ENCODE assay signal across 18 mouse cellular contexts in the genomic region with DNA sequence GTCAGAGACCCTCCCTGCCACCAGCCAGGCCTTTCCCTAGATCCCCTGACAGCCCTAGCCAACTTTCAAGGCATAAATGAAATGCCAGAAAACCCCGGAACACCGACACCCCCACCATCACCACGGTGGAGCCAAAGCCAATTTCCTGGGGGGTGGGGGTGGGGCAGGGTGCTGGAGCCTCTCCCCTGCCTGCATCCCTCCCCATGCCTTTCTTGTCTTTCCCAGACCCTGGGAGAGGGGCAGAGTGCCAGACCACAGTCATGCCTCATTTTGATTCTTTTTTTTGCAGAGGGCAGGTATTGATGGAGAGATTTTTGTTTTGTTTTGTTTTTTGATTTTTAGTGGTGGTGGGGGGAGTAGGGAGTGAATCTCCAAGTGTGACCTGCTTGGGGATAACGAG. TPM values are rescaled to one million over a fixed set of nuclear protein-coding genes. Genes with fewer than 3 reads are reported as not detected.
DNase-seq lines count a peak whose midpoint lies in the region; ATAC-seq and TF ChIP-seq lines count a peak whose summit lies in the region.
"Had no signal": no experiment of that assay in that cellular context is flagged by ENCODE, and none has a peak within 500 bp of the region (broad histone marks: within the 10 kb centered on the region; RNA-seq: fewer than 3 reads in every experiment).

No protein-coding gene starts in this region.

- H3K4me1 ChIP-seq in hindbrain, embryonic 13.5 days (replicated peaks): peaks cover 20% of the 10 kb centered on the region
- no peaks in the 10 kb centered on the region for H3K4me1 ChIP-seq in hindbrain, embryonic 11.5 days (replicated peaks; ENCODE audit: control insufficient read depth, insufficient read depth, low read length)
- H3K4me1 ChIP-seq in lung, embryonic 14.5 days (ENCODE audit: insufficient read depth): peaks cover 11% of the 10 kb centered on the region; the same call in 1 of the 2 replicates
- peaks cover 15% of the 10 kb centered on the region for H3K4me1 ChIP-seq in intestine, embryonic 15.5 days (replicated peaks)
- 0 out of 2 replicates have a peak, but pooled peaks cover 3% of the 10 kb centered on the region for H3K4me1 ChIP-seq in liver, embryonic 12.5 days

- peaks cover 9% of the 10 kb centered on the region; the same call in 1 of the 2 replicates for H3K27me3 ChIP-seq in hindbrain, embryonic 13.5 days
- no peaks in the 10 kb centered on the region for H3K27me3 ChIP-seq in hindbrain, embryonic 11.5 days (ENCODE audit: control insufficient read depth, insufficient read depth, low read length)
- 0 out of 2 replicates have a peak, but pooled peaks cover 3% of the 10 kb centered on the region for H3K27me3 ChIP-seq in lung, embryonic 14.5 days (ENCODE audit: insufficient read depth, low read length)
- H3K27me3 ChIP-seq in intestine, embryonic 15.5 days (replicated peaks): 0 out of 2 replicates have a peak, but pooled peaks cover 3% of the 10 kb centered on the region
- peaks cover 77% of the 10 kb centered on the region for H3K27me3 ChIP-seq in liver, embryonic 12.5 days (replicated peaks)
- H3K27me3 ChIP-seq: kidney, embryonic 15.5 days had no signal

- ATAC-seq in hindbrain, embryonic 13.5 days (ENCODE audit: low FRiP score): no peak
- ATAC-seq in hindbrain, embryonic 11.5 days (ENCODE audit: low FRiP score): no peak
- no peak for ATAC-seq in lung, embryonic 14.5 days (ENCODE audit: insufficient read depth)
- ATAC-seq in intestine, embryonic 15.5 days: no peak
- ATAC-seq in CD4-positive, CD25-positive, alpha-beta regulatory T cell, adult 4 months: no peak
- no peak for ATAC-seq in liver, embryonic 12.5 days
- ATAC-seq: inflammation-experienced regulatory T-cells, adult 6 months; liver, postnatal 0 days had no signal

- TF ChIP-seq CTCF in lung, embryonic 14.5 days (IDR thresholded peaks at IDR 0.05; ENCODE audit: low read depth): no peak

- no peaks in the 10 kb centered on the region for H3K36me3 ChIP-seq in hindbrain, embryonic 13.5 days
- no peaks in the 10 kb centered on the region for H3K36me3 ChIP-seq in hindbrain, embryonic 11.5 days (ENCODE audit: control insufficient read depth, insufficient read depth, low read length)
- H3K36me3 ChIP-seq in lung, embryonic 14.5 days (ENCODE audit: insufficient read depth): no peaks in the 10 kb centered on the region
- no peaks in the 10 kb centered on the region for H3K36me3 ChIP-seq in intestine, embryonic 15.5 days
- H3K36me3 ChIP-seq in liver, embryonic 12.5 days: no peaks in the 10 kb centered on the region
- H3K36me3 ChIP-seq: forebrain, embryonic 10.5 days; kidney, embryonic 15.5 days had no signal

- 36% methylated on average over 4 of the region's 4 CpGs for WGBS in hindbrain, embryonic 13.5 days
- WGBS in hindbrain, embryonic 11.5 days: 45% methylated on average over 4 of the region's 4 CpGs
- 22% methylated on average over 4 of the region's 4 CpGs for WGBS in lung, embryonic 14.5 days
- 40% methylated on average over 4 of the region's 4 CpGs for WGBS in intestine, embryonic 15.5 days
- WGBS in liver, embryonic 12.5 days (ENCODE audit: insufficient replicate concordance): 9% methylated on average over 4 of the region's 4 CpGs

- H3K4me2 ChIP-seq in hindbrain, embryonic 13.5 days: no peak overlapping the region
- H3K4me2 ChIP-seq in hindbrain, embryonic 11.5 days (replicated peaks; ENCODE audit: low read depth, low read length): no peak overlapping the region
- H3K4me2 ChIP-seq in lung, embryonic 14.5 days: peak overlapping the region; percentile 51
- H3K4me2 ChIP-seq in intestine, embryonic 15.5 days (replicated peaks): peak overlapping the region; percentile 59; the same call in 1 of the 2 replicates
- H3K4me2 ChIP-seq in liver, embryonic 12.5 days: no peak overlapping the region

- H3K9ac ChIP-seq in hindbrain, embryonic 13.5 days: 0 out of 2 replicates have a peak overlapping the region, but pooled peaks have one; percentile 16
- no peak overlapping the region for H3K9ac ChIP-seq in hindbrain, embryonic 11.5 days (ENCODE audit: low read depth, low read length)
- H3K9ac ChIP-seq in lung, embryonic 14.5 days: no peak overlapping the region
- H3K9ac ChIP-seq in intestine, embryonic 15.5 days: no peak overlapping the region
- H3K9ac ChIP-seq in liver, embryonic 12.5 days: no peak overlapping the region
- H3K9ac ChIP-seq: liver, postnatal 0 days had no signal

- DNase-seq in hindbrain, embryonic 11.5 days (ENCODE audit: low spot score): no peak
- no peak for DNase-seq in lung, embryonic 14.5 days
- DNase-seq in lung, postnatal 10 days: no peak
- peak; percentile 22 for DNase-seq in NIH3T3 (ENCODE audit: low read depth)
- DNase-seq: adrenal gland, adult 2 months; cerebellum, adult 8-10 months; gastrocnemius, adult 2 months; heart, postnatal 14 days; liver; liver, postnatal 0 days; thymus, postnatal 25 days had no signal

- H3K9me3 ChIP-seq in hindbrain, embryonic 13.5 days: no peaks in the 10 kb centered on the region
- no peaks in the 10 kb centered on the region for H3K9me3 ChIP-seq in hindbrain, embryonic 11.5 days (ENCODE audit: control insufficient read depth, low read length)
- H3K9me3 ChIP-seq in lung, embryonic 14.5 days (ENCODE audit: low read depth, low read length): no peaks in the 10 kb centered on the region
- H3K9me3 ChIP-seq in intestine, embryonic 15.5 days: no peaks in the 10 kb centered on the region
- H3K9me3 ChIP-seq in liver, embryonic 12.5 days (replicated peaks): no peaks in the 10 kb centered on the region
- H3K9me3 ChIP-seq: forebrain, embryonic 10.5 days; kidney, embryonic 15.5 days had no signal

- H3K4me3 ChIP-seq in hindbrain, embryonic 13.5 days: no peak overlapping the region
- no peak overlapping the region for H3K4me3 ChIP-seq in hindbrain, embryonic 11.5 days (ENCODE audit: low read depth, low read length)
- no peak overlapping the region for H3K4me3 ChIP-seq in lung, embryonic 14.5 days (ENCODE audit: low read depth, low read length)
- no peak overlapping the region for H3K4me3 ChIP-seq in intestine, embryonic 15.5 days (replicated peaks)
- no peak overlapping the region for H3K4me3 ChIP-seq in liver, embryonic 12.5 days

- H3K27ac ChIP-seq in hindbrain, embryonic 13.5 days: peak overlapping the region; percentile 49; the same call in 1 of the 2 replicates
- H3K27ac ChIP-seq in hindbrain, embryonic 11.5 days (ENCODE audit: low read depth, low read length): no peak overlapping the region
- peak overlapping the region; percentile 81 for H3K27ac ChIP-seq in lung, embryonic 14.5 days (ENCODE audit: low read depth)
- H3K27ac ChIP-seq in intestine, embryonic 15.5 days: peak overlapping the region; percentile 66; the same call in 1 of the 2 replicates
- no peak overlapping the region for H3K27ac ChIP-seq in liver, embryonic 12.5 days
- H3K27ac ChIP-seq: gastrocnemius, adult 2 months had no signal

RNA-seq across cellular contexts. Expression of a gene that starts 23.7 kb away (rescaled TPM):
- polyA plus RNA-seq in hindbrain, embryonic 13.5 days (2015; fragmentation: Nextera tagmentation; extraction: Ambion mirVana): 41.4 and 45.5 TPM in 2 replicates
- polyA plus RNA-seq in hindbrain, embryonic 11.5 days (2014; fragmentation: Nextera tagmentation; extraction: Ambion mirVana): 27.7 and 29.6 TPM in 2 replicates
- polyA plus RNA-seq in lung, embryonic 14.5 days (2014; fragmentation: Nextera tagmentation; extraction: Ambion mirVana): 5.0 and 5.9 TPM in 2 replicates
- 14.5 and 15.8 TPM in 2 replicates for polyA plus RNA-seq in intestine, embryonic 15.5 days (2015; fragmentation: Nextera tagmentation; extraction: Ambion mirVana)
- polyA plus RNA-seq in CD4-positive, CD25-positive, alpha-beta regulatory T cell, adult 4 months (2017; shearing (Covaris generic)): not detected
- polyA plus RNA-seq in liver, embryonic 12.5 days (2016; fragmentation: Nextera tagmentation; extraction: Ambion mirVana): 4.8 and 5.9 TPM in 2 replicates
- polyA plus RNA-seq: inflammation-experienced regulatory T-cells, adult 6 months had no signal

RNA-seq across cellular contexts. Expression of a gene that starts 55.5 kb away (rescaled TPM):
- 175 and 186 TPM in 2 replicates for polyA plus RNA-seq in hindbrain, embryonic 13.5 days (2015; fragmentation: Nextera tagmentation; extraction: Ambion mirVana)
- 176 and 195 TPM in 2 replicates for polyA plus RNA-seq in hindbrain, embryonic 11.5 days (2014; fragmentation: Nextera tagmentation; extraction: Ambion mirVana)
- 220 and 252 TPM in 2 replicates for polyA plus RNA-seq in lung, embryonic 14.5 days (2014; fragmentation: Nextera tagmentation; extraction: Ambion mirVana)
- 305 and 328 TPM in 2 replicates for polyA plus RNA-seq in intestine, embryonic 15.5 days (2015; fragmentation: Nextera tagmentation; extraction: Ambion mirVana)
- polyA plus RNA-seq in CD4-positive, CD25-positive, alpha-beta regulatory T cell, adult 4 months (2017; shearing (Covaris generic)): 100 to 1,000 TPM; 132 to 177 TPM
- polyA plus RNA-seq in liver, embryonic 12.5 days (2016; fragmentation: Nextera tagmentation; extraction: Ambion mirVana): 205 and 206 TPM in 2 replicates

Comparison
In these comparisons a context has a peak if more than half of its experiments do, and no peak if none do; other contexts are left out.
1. H3K27ac ChIP-seq: peak in hindbrain, embryonic 13.5 days (single experiment), lung, embryonic 14.5 days (single experiment) and intestine, embryonic 15.5 days (single experiment); none in hindbrain, embryonic 11.5 days (single experiment) and liver, embryonic 12.5 days (single experiment).
2. H3K4me2 ChIP-seq: peak in lung, embryonic 14.5 days (single experiment) and intestine, embryonic 15.5 days (single experiment); none in hindbrain, embryonic 13.5 days (single experiment), hindbrain, embryonic 11.5 days (single experiment) and liver, embryonic 12.5 days (single experiment).